Mouse (Mus musculus): ENCODE measurements at regions not wholly inside any gene's neighbourhood (a gene's known extent, or its start where the extent isn't known, plus 50 kb on each side); places are given as distances from the start of the nearest gene placed in this dataset.

DNA sequence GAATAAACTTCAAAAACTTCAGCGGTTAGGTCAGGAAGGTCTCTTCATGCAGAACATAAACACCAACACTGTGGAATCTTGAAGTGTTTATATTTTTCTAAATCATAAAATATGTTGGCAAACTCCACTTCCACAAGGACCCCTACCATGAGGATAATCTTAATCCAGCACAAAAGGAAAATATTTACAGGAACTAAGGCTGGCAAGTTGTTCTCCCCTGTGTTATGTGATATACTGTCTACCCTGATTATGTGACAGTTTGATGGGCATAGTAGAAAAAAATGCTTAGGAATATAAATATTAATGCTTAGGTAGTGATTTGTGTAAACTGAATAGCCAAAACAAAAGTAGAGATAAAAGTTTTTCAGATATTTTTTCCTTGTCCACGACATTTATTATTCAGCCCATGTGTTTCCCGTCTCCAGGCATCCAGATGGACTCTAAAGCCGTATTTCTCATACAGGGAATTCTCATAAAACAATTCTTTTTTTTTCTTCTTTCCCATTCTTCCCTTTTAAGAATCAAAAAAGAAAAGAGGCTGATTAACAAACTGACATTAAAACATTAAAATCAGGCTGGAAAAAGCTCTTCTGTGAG, 311.2 kb upstream of the Cdh11 start:
- H3K4me1 ChIP-seq (ENCODE audit: control insufficient read depth, insufficient read depth, low read length) = no peaks in the 10 kb centered on the region
- H3K27ac ChIP-seq (ENCODE audit: insufficient read depth, low read length) = no peak overlapping the region
- no peak for TF ChIP-seq POLR2A (IDR thresholded peaks at IDR 0.05; ENCODE audit: low read depth, low read length)
- TF ChIP-seq CTCF (IDR thresholded peaks at IDR 0.05; ENCODE audit: borderline replicate concordance, insufficient read depth, low read length) = no peak
- H3K4me3 ChIP-seq (ENCODE audit: insufficient read depth, low read length) = no peak overlapping the region

DNA sequence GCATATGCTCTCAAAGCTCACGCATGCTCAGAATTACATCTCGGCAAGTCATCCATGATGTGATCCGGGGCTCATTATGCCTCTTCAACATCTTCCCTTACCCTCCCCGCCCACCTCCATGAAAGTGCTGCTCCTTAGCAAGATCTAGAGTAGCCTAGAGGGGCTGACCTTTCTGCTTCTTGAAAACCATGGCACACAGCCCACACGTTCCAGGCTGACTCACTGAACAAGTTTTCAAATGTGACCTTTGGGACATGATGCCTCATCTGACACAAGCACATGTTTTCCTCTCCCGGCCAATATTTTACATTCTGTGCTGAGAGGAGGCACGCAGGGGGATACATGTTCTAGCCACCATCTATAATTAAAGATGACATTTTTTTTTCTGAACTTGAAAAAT, 340.1 kb upstream of the Cdh11 start:
- no peak overlapping the region for H3K4me3 ChIP-seq (ENCODE audit: insufficient read depth, low read length)
- H3K4me1 ChIP-seq (ENCODE audit: control insufficient read depth, insufficient read depth, low read length) = no peaks in the 10 kb centered on the region; the same call in 1 of the 2 replicates
- H3K27ac ChIP-seq (ENCODE audit: insufficient read depth, low read length) = no peak overlapping the region
- TF ChIP-seq CTCF (IDR thresholded peaks at IDR 0.05; ENCODE audit: borderline replicate concordance, insufficient read depth, low read length) = no peak
- TF ChIP-seq POLR2A (IDR thresholded peaks at IDR 0.05; ENCODE audit: low read depth, low read length) = no peak

DNA sequence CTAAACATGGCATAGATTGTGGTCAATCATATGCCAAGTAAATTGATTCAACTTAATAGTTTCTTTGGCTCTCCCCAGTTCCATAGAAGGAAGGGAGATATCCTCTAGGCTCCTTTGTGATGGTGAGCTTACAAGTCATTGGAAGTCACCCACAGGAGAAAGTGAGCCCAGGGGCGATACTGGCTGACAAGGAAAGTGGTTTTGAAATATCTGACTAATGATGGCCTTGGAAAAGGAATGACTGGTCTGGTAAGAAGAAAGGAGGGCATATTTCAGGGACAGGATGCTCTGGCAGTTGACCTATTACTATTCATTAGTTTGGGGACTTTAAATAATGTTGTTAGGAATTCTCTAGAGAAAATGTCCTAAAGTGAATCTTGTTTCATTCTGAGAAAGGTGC, 352.7 kb upstream of the Cdh11 start:
- no peak overlapping the region for H3K27ac ChIP-seq (ENCODE audit: insufficient read depth, low read length)
- H3K4me1 ChIP-seq (ENCODE audit: control insufficient read depth, insufficient read depth, low read length) = no peaks in the 10 kb centered on the region
- TF ChIP-seq POLR2A (IDR thresholded peaks at IDR 0.05; ENCODE audit: low read depth, low read length) (no peak), CTCF (IDR thresholded peaks at IDR 0.05; ENCODE audit: borderline replicate concordance, insufficient read depth, low read length) (no peak)
- H3K4me3 ChIP-seq (ENCODE audit: insufficient read depth, low read length) = no peak overlapping the region

DNA sequence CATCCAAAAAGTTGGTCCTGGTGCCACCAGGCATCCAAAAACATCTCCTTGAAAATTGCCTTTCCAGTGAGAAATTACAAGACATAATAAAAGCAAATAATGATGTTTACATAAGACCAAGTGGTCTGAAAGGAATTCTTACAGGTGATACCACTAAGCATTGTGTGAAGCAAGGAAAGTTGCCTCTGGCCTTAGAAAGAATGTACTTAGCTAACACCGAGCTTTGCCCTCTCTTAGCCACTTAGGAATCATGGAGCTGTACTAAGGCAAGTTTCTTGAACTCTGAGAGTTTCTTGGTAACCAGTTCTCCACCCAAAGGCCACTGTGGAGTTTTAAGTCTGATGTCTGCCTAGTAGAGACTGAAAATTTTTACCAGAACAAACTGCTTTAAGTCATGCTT, 359.4 kb upstream of the Cdh11 start:
- no peak overlapping the region for H3K4me3 ChIP-seq (ENCODE audit: insufficient read depth, low read length)
- H3K4me1 ChIP-seq (ENCODE audit: control insufficient read depth, insufficient read depth, low read length) = no peaks in the 10 kb centered on the region
- H3K27ac ChIP-seq (ENCODE audit: insufficient read depth, low read length) = no peak overlapping the region
- TF ChIP-seq CTCF (IDR thresholded peaks at IDR 0.05; ENCODE audit: borderline replicate concordance, insufficient read depth, low read length) (no peak), POLR2A (IDR thresholded peaks at IDR 0.05; ENCODE audit: low read depth, low read length) (no peak)

DNA sequence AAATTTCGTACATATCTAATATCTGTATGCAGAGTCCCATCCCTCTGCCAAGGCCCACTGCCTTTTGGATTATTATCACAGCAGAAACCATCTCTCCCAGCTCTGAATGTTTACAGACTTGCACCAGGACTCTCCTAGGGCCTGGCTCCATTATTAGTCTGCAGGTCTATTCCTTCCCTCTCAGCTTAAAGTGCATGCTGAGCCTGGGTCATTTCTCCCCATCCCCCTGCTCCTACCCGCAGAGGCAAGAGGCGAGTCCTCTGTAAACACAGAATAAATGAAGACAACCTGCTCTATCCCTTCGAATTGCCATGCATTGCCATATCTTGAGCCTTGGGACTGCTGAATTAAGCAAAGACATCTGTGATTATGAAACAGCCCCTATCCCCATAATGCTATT, 362.6 kb upstream of the Cdh11 start:
- no peaks in the 10 kb centered on the region for H3K4me1 ChIP-seq (ENCODE audit: control insufficient read depth, insufficient read depth, low read length)
- H3K27ac ChIP-seq (ENCODE audit: insufficient read depth, low read length) = no peak overlapping the region
- H3K4me3 ChIP-seq (ENCODE audit: insufficient read depth, low read length) = no peak overlapping the region

DNA sequence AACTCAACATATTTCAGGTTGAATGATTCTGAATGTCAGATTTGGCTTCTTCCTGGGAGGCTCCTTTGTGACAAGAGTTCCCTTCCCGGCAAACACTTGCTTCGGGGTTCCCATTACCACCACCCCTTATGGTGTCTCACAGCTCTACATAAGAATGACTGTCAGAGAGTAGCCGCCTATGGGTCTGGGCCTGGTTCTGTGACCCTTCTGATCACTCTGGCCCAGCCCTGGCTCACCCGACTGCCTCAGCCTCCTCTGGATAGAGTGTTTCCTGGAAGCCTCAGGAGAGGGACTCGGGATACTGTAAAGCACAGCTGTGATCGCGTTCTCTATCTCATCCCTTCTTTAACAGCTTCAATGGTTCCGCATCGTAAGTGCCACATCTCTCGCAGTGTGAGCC, 363.0 kb upstream of the Cdh11 start:
- TF ChIP-seq POLR2A (IDR thresholded peaks at IDR 0.05; ENCODE audit: low read depth, low read length) = no peak
- no peak for TF ChIP-seq CTCF (IDR thresholded peaks at IDR 0.05; ENCODE audit: borderline replicate concordance, insufficient read depth, low read length)
- no peaks in the 10 kb centered on the region for H3K4me1 ChIP-seq (ENCODE audit: control insufficient read depth, insufficient read depth, low read length)
- no peak overlapping the region for H3K4me3 ChIP-seq (ENCODE audit: insufficient read depth, low read length)
- no peak overlapping the region for H3K27ac ChIP-seq (ENCODE audit: insufficient read depth, low read length)

More for the DNA sequence above, 362.6 kb upstream of the Cdh11 start:
- TF ChIP-seq POLR2A (IDR thresholded peaks at IDR 0.05; ENCODE audit: low read depth, low read length) (no peak), CTCF (IDR thresholded peaks at IDR 0.05; ENCODE audit: borderline replicate concordance, insufficient read depth, low read length) (no peak)

DNA sequence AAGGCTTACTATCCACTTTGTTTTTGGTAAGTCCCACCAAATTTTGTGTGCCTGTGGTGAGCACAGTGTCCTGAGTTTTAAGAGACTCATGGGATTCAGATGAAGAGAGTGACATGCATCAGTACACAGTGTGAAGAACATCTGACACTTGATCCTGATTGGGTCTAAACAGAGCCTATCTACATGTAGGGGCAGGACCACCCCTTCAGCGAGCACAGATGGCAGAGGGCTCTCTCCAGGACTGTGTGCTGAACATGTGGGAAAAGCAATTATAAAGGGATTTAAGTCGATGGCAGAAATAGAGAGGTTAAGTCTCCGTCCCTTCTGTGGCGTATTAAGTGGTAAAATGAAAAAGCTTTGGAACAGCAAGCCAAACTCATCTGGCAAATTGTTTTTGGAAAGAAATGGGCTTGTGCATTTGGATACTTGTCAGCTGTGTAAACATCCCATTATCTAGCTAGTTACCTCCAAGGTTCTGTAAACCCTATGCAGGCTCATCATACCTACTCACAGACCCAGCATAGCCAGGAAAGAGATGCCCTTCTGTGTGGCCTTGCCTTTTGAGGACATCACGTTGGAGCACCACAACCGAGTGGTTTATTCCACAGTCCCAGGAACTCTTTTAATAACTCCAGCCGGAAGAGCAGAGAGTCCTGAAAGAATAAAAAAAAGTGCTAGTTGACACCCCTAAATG, 381.3 kb upstream of the Cdh11 start:
- H3K27ac ChIP-seq (ENCODE audit: insufficient read depth, low read length) = no peak overlapping the region
- TF ChIP-seq POLR2A (IDR thresholded peaks at IDR 0.05; ENCODE audit: low read depth, low read length) (no peak), CTCF (IDR thresholded peaks at IDR 0.05; ENCODE audit: borderline replicate concordance, insufficient read depth, low read length) (no peak)
- H3K4me3 ChIP-seq (ENCODE audit: insufficient read depth, low read length) = no peak overlapping the region
- no peaks in the 10 kb centered on the region for H3K4me1 ChIP-seq (ENCODE audit: control insufficient read depth, insufficient read depth, low read length)

DNA sequence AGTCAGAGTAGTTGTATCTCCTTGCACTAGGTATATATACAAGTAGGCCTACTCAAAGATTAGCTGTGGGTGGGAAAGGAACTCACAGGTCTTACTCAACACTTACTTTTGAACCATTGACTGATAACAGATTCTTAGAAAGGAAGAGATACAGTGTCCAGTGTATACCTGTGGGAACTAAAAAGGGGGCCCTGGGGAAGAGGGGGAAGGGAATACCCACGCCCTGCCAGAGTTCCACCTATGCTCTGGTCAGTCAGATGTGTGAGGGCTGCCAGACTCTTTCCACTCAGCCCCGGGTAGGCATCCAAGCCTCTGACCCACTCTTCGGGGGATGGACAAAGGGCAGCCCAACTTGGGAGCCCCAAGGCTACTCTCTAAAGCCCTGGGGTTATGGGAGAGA, 387.9 kb upstream of the Cdh11 start:
- H3K4me3 ChIP-seq (ENCODE audit: insufficient read depth, low read length) = no peak overlapping the region
- TF ChIP-seq POLR2A (IDR thresholded peaks at IDR 0.05; ENCODE audit: low read depth, low read length) (no peak), CTCF (IDR thresholded peaks at IDR 0.05; ENCODE audit: borderline replicate concordance, insufficient read depth, low read length) (no peak)
- no peak overlapping the region for H3K27ac ChIP-seq (ENCODE audit: insufficient read depth, low read length)
- no peaks in the 10 kb centered on the region for H3K4me1 ChIP-seq (ENCODE audit: control insufficient read depth, insufficient read depth, low read length)

DNA sequence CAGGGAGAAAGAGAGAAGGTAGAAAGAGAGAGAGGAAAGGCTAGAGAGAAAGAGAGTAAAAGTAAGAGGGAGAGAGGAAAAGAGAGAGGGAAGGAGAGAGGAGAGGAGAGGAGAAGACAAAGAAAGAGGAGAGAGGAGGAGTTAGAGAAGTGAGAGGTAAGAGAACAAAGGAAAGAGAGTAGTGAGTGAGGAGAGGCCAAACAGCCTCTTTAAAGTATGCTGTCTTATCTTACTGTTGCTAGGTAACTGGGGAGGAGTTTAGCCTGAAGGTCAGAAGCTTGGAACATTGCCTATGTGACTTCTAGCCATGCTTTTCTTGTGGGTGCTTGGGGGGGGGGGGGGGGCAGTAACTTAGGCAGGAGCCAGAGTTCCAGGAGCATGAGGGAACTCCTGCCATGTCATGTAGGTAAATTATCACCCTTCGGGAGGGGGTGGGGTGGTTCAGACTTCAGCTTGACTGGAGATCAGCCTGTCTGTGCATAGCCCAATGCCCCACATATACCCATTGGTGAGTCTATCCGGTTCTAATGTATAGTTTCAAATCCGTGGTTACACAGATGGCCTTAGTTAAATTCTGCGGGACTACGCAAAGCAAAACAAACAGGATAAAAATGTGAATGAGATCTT, 388.5 kb upstream of the Cdh11 start:
- H3K4me3 ChIP-seq (ENCODE audit: insufficient read depth, low read length) = no peak overlapping the region
- no peaks in the 10 kb centered on the region for H3K4me1 ChIP-seq (ENCODE audit: control insufficient read depth, insufficient read depth, low read length)
- H3K27ac ChIP-seq (ENCODE audit: insufficient read depth, low read length) = no peak overlapping the region
- no peak for TF ChIP-seq CTCF (IDR thresholded peaks at IDR 0.05; ENCODE audit: borderline replicate concordance, insufficient read depth, low read length)
- no peak for TF ChIP-seq POLR2A (IDR thresholded peaks at IDR 0.05; ENCODE audit: low read depth, low read length)

DNA sequence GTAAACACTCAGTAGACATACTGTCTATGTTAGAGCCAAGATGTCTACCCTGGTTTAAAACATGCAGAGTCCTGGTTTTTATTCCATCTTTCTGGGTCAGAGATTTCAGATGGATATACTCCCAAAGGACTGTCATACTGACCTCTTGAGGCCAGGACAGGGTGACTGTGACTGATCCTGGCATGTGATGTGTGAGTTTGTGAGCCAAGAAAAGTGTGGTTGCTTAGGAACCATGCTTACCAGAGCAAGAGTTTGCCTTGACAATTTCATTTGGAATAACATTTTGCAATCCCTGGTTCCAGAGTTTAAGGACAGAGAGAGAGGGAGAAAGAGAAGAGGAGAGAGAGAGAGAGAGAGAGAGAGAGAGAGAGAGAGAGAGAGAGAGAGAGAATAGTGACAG, 395.2 kb upstream of the Cdh11 start:
- no peak overlapping the region for H3K4me3 ChIP-seq (ENCODE audit: insufficient read depth, low read length)
- TF ChIP-seq POLR2A (IDR thresholded peaks at IDR 0.05; ENCODE audit: low read depth, low read length) (no peak), CTCF (IDR thresholded peaks at IDR 0.05; ENCODE audit: borderline replicate concordance, insufficient read depth, low read length) (no peak)
- H3K4me1 ChIP-seq (ENCODE audit: control insufficient read depth, insufficient read depth, low read length) = no peaks in the 10 kb centered on the region
- H3K27ac ChIP-seq (ENCODE audit: insufficient read depth, low read length) = no peak overlapping the region
